8 mouse cellular contexts compared by ENCODE assay signal in the genomic region with DNA sequence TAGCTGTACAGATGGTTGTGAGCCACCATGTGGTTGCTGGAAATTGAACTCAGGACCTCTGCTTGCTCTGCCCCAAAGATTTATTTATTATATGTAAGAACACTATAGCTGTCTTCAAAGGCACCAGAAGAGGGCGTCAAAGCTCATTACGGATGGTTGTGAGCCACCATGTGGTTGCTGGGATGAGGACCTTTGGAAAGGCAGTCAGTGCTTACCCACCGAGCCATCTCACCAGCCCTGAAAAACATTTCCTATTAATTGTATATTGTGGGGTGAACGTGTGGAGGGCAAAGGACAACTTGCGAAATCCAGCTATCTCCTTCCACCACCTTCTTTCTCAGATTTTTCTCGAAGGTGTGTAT. TPM values are rescaled to one million over a fixed set of nuclear protein-coding genes. Genes with fewer than 3 reads are reported as not detected.
DNase-seq lines count a peak whose midpoint lies in the region; ATAC-seq and TF ChIP-seq lines count a peak whose summit lies in the region.

No protein-coding gene starts in this region.

- 0 out of 2 replicates have a peak overlapping the region, but pooled peaks have one; percentile 24 for H3K9ac ChIP-seq in heart, embryonic 16.5 days (ENCODE audit: low read length)
- H3K9ac ChIP-seq in embryonic facial prominence, embryonic 12.5 days, result 0 out of 2 replicates have a peak overlapping the region, but pooled peaks have one; percentile 10
- H3K9ac ChIP-seq in intestine, embryonic 14.5 days (ENCODE audit: low read length), result no peak overlapping the region

- peak overlapping the region; percentile 65 for H3K4me3 ChIP-seq in heart, embryonic 16.5 days (ENCODE audit: low read length)
- H3K4me3 ChIP-seq in G1E (ENCODE audit: low read depth, low read length), result peak overlapping the region; percentile 68
- H3K4me3 ChIP-seq in embryonic facial prominence, embryonic 12.5 days, result peak overlapping the region; percentile 39
- no peak overlapping the region; the same call in 1 of the 2 replicates for H3K4me3 ChIP-seq in intestine, embryonic 14.5 days (ENCODE audit: low read depth, low read length)

- no peaks in the 10 kb centered on the region for H3K27me3 ChIP-seq in heart, embryonic 16.5 days (ENCODE audit: control insufficient read depth, insufficient read depth, low read length)
- peaks cover 12% of the 10 kb centered on the region; the same call in 1 of the 2 replicates for H3K27me3 ChIP-seq in G1E (ENCODE audit: insufficient read depth, low read length)
- H3K27me3 ChIP-seq in embryonic facial prominence, embryonic 12.5 days, result no peaks in the 10 kb centered on the region
- H3K27me3 ChIP-seq in intestine, embryonic 14.5 days (replicated peaks; ENCODE audit: control insufficient read depth, insufficient read depth, low read length), result no peaks in the 10 kb centered on the region

- peak overlapping the region; percentile 98 for H3K4me2 ChIP-seq in heart, embryonic 16.5 days (ENCODE audit: low read depth, low read length)
- H3K4me2 ChIP-seq in embryonic facial prominence, embryonic 12.5 days (replicated peaks), result peak overlapping the region; percentile 89
- peak overlapping the region; percentile 46 for H3K4me2 ChIP-seq in intestine, embryonic 14.5 days (ENCODE audit: low read length)

- no peak for DNase-seq in heart, postnatal 25 days (ENCODE audit: low spot score)
- no peak for DNase-seq in G1E (ENCODE audit: low spot score)
- no peak for DNase-seq in intestine, embryonic 14.5 days (ENCODE audit: low spot score)
- peak; percentile 58 for DNase-seq in yolk sac, embryonic 10.5 days (ENCODE audit: low spot score)
- no peak for DNase-seq in thymus, postnatal 25 days

- no peak overlapping the region for H3K27ac ChIP-seq in heart, embryonic 16.5 days (ENCODE audit: low read length)
- H3K27ac ChIP-seq in embryonic facial prominence, embryonic 12.5 days, result no peak overlapping the region
- H3K27ac ChIP-seq in intestine, embryonic 14.5 days (ENCODE audit: low read depth), result no peak overlapping the region

- ATAC-seq in heart, embryonic 16.5 days (replicated peaks; ENCODE audit: extremely low read depth, insufficient read depth, low FRiP score), result peak; percentile 20; the same call in 1 of the 2 replicates
- ATAC-seq in G1E (ENCODE audit: extremely low read depth, insufficient number of reproducible peaks, low FRiP score, poor library complexity, severe bottlenecking), result peak; percentile 17; the same call in 1 of the 2 replicates
- ATAC-seq in embryonic facial prominence, embryonic 12.5 days (ENCODE audit: insufficient number of reproducible peaks, insufficient read depth, low FRiP score, low TSS enrichment), result no peak
- peak; percentile 15; the same call in 1 of the 2 replicates for ATAC-seq in intestine, embryonic 14.5 days (replicated peaks; ENCODE audit: low FRiP score, low TSS enrichment, low read depth)
- ATAC-seq in megakaryocyte, adult 5-6 weeks (ENCODE audit: poor library complexity, severe bottlenecking), result 0 out of 2 replicates have a peak, but pooled peaks have one; percentile 6

- H3K4me1 ChIP-seq in heart, embryonic 16.5 days (ENCODE audit: control insufficient read depth, insufficient read depth, low read length), result peaks cover 5% of the 10 kb centered on the region; the same call in 1 of the 2 replicates
- H3K4me1 ChIP-seq in G1E (ENCODE audit: insufficient read depth, low read depth, low read length), result peaks cover 30% of the 10 kb centered on the region
- H3K4me1 ChIP-seq in embryonic facial prominence, embryonic 12.5 days, result peaks cover 11% of the 10 kb centered on the region; the same call in 1 of the 2 replicates
- peaks cover 12% of the 10 kb centered on the region; the same call in 1 of the 2 replicates for H3K4me1 ChIP-seq in intestine, embryonic 14.5 days (replicated peaks; ENCODE audit: control insufficient read depth, insufficient read depth, low read length)

- TF ChIP-seq CTCF in G1E (IDR thresholded peaks at IDR 0.05; ENCODE audit: low read depth, low read length), result no peak

- H3K36me3 ChIP-seq in heart, embryonic 16.5 days (ENCODE audit: control insufficient read depth, insufficient read depth), result no peaks in the 10 kb centered on the region
- H3K36me3 ChIP-seq in G1E (replicated peaks), result no peaks in the 10 kb centered on the region
- H3K36me3 ChIP-seq in embryonic facial prominence, embryonic 12.5 days, result no peaks in the 10 kb centered on the region
- no peaks in the 10 kb centered on the region for H3K36me3 ChIP-seq in intestine, embryonic 14.5 days (ENCODE audit: control insufficient read depth, insufficient read depth, low read length)

- WGBS in heart, embryonic 16.5 days, result 3% methylated on average over 6 of the region's 6 CpGs
- 3% methylated on average over 6 of the region's 6 CpGs for WGBS in embryonic facial prominence, embryonic 12.5 days
- 6% methylated on average over 6 of the region's 6 CpGs for WGBS in intestine, embryonic 14.5 days

- intact Hi-C loops in heart, postnatal 25 days (cut with DNase I), result loop anchor here (1.0 to 5.0 kb wide), 4 partner anchors 97 to 258 kb away; no protein-coding TSS in a partner anchor

- H3K9me3 ChIP-seq in heart, embryonic 16.5 days (replicated peaks; ENCODE audit: control insufficient read depth, low read length), result no peaks in the 10 kb centered on the region; the same call in 1 of the 2 replicates
- peaks cover 4% of the 10 kb centered on the region; the same call in 1 of the 2 replicates for H3K9me3 ChIP-seq in G1E (replicated peaks)
- no peaks in the 10 kb centered on the region for H3K9me3 ChIP-seq in embryonic facial prominence, embryonic 12.5 days
- H3K9me3 ChIP-seq in intestine, embryonic 14.5 days (ENCODE audit: control insufficient read depth, low read length), result no peaks in the 10 kb centered on the region

RNA-seq across cellular contexts. Expression of a gene that starts 8.0 kb away (rescaled TPM):
- 0.22 and 0.46 TPM in 2 replicates for polyA plus RNA-seq in heart, embryonic 16.5 days (2015; fragmentation: Nextera tagmentation; extraction: Ambion mirVana)
- not detected for total RNA-seq in heart, postnatal 25 days (2021)
- total RNA-seq in G1E (2014; fragmentation: Nextera tagmentation) (not detected in 2 replicates), G1E (2017) (0.38 TPM in 1 of 2 replicates, not detected in the other)
- 0.02 TPM in 1 of 2 replicates, not detected in the other for polyA plus RNA-seq in G1E (2012)
- 0.05 TPM in 1 of 2 replicates, not detected in the other for polyA plus RNA-seq in embryonic facial prominence, embryonic 12.5 days (2016; fragmentation: Nextera tagmentation; extraction: Ambion mirVana)
- polyA plus RNA-seq in intestine, embryonic 14.5 days (2014; fragmentation: Nextera tagmentation; extraction: Ambion mirVana), result 8.4 and 10.0 TPM in 2 replicates
- not detected in 2 replicates for total RNA-seq in megakaryocyte, adult 5-6 weeks (2015)
- total RNA-seq in megakaryocyte, adult 5-6 weeks (2017), result not detected in 2 replicates

RNA-seq across cellular contexts. Expression of a gene that starts 32.1 kb away (rescaled TPM):
- polyA plus RNA-seq in heart, embryonic 16.5 days (2015; fragmentation: Nextera tagmentation; extraction: Ambion mirVana), result 6.8 and 7.3 TPM in 2 replicates
- total RNA-seq in heart, postnatal 25 days (2021), result 10 to 100 TPM; 34.8 to 35.5 TPM
- 53.9 and 69.2 TPM in 2 replicates for total RNA-seq in G1E (2014; fragmentation: Nextera tagmentation)
- total RNA-seq in G1E (2017), result 31.8 and 35.9 TPM in 2 replicates
- polyA plus RNA-seq in G1E (2012), result 29.5 and 33.9 TPM in 2 replicates
- polyA plus RNA-seq in embryonic facial prominence, embryonic 12.5 days (2016; fragmentation: Nextera tagmentation; extraction: Ambion mirVana), result 19.9 and 32.7 TPM in 2 replicates
- 21.1 and 21.5 TPM in 2 replicates for polyA plus RNA-seq in intestine, embryonic 14.5 days (2014; fragmentation: Nextera tagmentation; extraction: Ambion mirVana)
- 33.1 and 33.6 TPM in 2 replicates for total RNA-seq in megakaryocyte, adult 5-6 weeks (2015)
- total RNA-seq in megakaryocyte, adult 5-6 weeks (2017), result 22.8 and 24.6 TPM in 2 replicates

RNA-seq across cellular contexts. Expression of a gene that starts 36.9 kb away (rescaled TPM):
- 32.6 and 37.1 TPM in 2 replicates for polyA plus RNA-seq in heart, embryonic 16.5 days (2015; fragmentation: Nextera tagmentation; extraction: Ambion mirVana)
- 10 to 100 TPM; 25.1 to 29.4 TPM for total RNA-seq in heart, postnatal 25 days (2021)
- total RNA-seq in G1E (2014; fragmentation: Nextera tagmentation) (30.0 and 30.2 TPM in 2 replicates), G1E (2017) (31.7 and 34.3 TPM in 2 replicates)
- polyA plus RNA-seq in G1E (2012), result 36.5 and 38.7 TPM in 2 replicates
- polyA plus RNA-seq in embryonic facial prominence, embryonic 12.5 days (2016; fragmentation: Nextera tagmentation; extraction: Ambion mirVana), result 65.4 and 73.8 TPM in 2 replicates
- 45.2 and 57.7 TPM in 2 replicates for polyA plus RNA-seq in intestine, embryonic 14.5 days (2014; fragmentation: Nextera tagmentation; extraction: Ambion mirVana)
- 6.3 and 10.3 TPM in 2 replicates for total RNA-seq in megakaryocyte, adult 5-6 weeks (2015)
- total RNA-seq in megakaryocyte, adult 5-6 weeks (2017), result 7.3 and 8.1 TPM in 2 replicates

RNA-seq across cellular contexts. Expression of a gene that starts 55.8 kb away (rescaled TPM):
- 0.89 and 1.4 TPM in 2 replicates for polyA plus RNA-seq in heart, embryonic 16.5 days (2015; fragmentation: Nextera tagmentation; extraction: Ambion mirVana)
- total RNA-seq in heart, postnatal 25 days (2021), result under 1 TPM; 0.78 TPM
- total RNA-seq in G1E (2014; fragmentation: Nextera tagmentation), result 6.8 and 21.9 TPM in 2 replicates
- total RNA-seq in G1E (2017), result 4.2 and 5.4 TPM in 2 replicates
- 14.0 and 18.0 TPM in 2 replicates for polyA plus RNA-seq in G1E (2012)
- polyA plus RNA-seq in embryonic facial prominence, embryonic 12.5 days (2016; fragmentation: Nextera tagmentation; extraction: Ambion mirVana), result 0.38 and 0.65 TPM in 2 replicates
- 1.7 and 2.3 TPM in 2 replicates for polyA plus RNA-seq in intestine, embryonic 14.5 days (2014; fragmentation: Nextera tagmentation; extraction: Ambion mirVana)
- 4.3 and 9.3 TPM in 2 replicates for total RNA-seq in megakaryocyte, adult 5-6 weeks (2015)
- total RNA-seq in megakaryocyte, adult 5-6 weeks (2017), result 1.3 and 2.4 TPM in 2 replicates

Comparison
In these comparisons a context has a peak if more than half of its experiments do, and no peak if none do; other contexts are left out.
1. H3K4me2 ChIP-seq: peak in every context shown above with its lines; median percentile 98 in heart, embryonic 16.5 days; 89 in embryonic facial prominence, embryonic 12.5 days; 46 in intestine, embryonic 14.5 days.